Mouse (Mus musculus): Measurements from ENCODE around the gene Ror1. TPM values are rescaled to one million over a fixed set of nuclear protein-coding genes. Genes with fewer than 3 reads are reported as not detected.

The Ror1 gene
- total and polyA plus RNA-seq, 2 experiments from 2014 or later: 10.3 to 17.5 TPM

DNA sequence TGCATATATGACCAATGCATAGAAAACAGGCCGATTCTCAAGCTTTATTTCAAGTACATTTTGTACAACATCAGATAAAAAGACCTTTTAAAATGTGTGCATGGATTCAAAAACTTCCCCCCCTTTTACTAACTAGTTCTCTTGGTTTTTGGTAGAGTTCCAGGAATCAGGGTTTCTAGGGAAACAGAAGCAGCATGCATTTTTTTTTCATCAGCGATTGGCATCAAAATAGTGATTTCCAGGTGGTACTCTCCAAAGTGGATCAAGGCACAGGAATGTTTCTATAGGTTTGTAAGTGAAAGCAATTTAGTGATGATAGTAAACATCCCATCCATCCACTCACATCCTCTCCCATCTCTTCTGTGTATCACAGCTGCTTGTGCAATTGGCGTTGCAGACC, 98.5 kb downstream of the Ror1 start:
- TF ChIP-seq CTCF (IDR thresholded peaks at IDR 0.05; ENCODE audit: low read depth): no peak
- TF ChIP-seq EP300 (IDR thresholded peaks at IDR 0.05; ENCODE audit: low read depth): no peak
- ATAC-seq (ENCODE audit: insufficient read depth, low read depth): no peak

DNA sequence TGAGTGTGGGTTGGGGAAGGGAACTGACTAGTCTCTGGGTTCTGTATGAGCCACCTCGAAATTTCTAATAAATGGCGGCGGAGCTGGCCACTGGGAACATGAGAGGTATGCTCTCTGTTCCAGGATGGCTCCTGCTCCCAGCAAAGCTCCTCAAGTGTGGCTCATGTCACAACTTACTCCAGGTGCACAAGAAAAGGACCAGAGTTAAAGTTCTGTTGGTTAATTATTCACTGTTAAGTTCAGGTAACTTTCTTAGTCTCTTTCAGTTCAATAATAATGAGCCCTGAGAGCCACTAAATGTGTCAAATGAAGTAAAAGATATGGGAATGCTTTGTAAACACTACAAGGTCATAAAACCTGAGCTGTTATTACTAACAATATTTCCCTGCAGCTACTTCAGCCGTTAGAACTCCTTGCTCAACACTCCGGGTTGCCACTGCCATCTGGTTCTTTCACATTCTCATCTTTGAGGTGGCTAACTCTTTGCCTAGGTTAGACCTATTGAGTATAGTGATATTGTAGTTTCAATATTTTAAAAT, 100.7 kb downstream of the Ror1 start:
- no peak overlapping the region for H3K9ac ChIP-seq (replicated peaks; ENCODE audit: low read depth, low read length)
- WGBS: 86% methylated on average over 5 of the region's 5 CpGs
- H3K27ac ChIP-seq (ENCODE audit: low read depth): no peak overlapping the region
- H3K4me2 ChIP-seq (ENCODE audit: low read depth, low read length): no peak overlapping the region
- no peak for DNase-seq (ENCODE audit: low spot score)
- H3K4me3 ChIP-seq (ENCODE audit: low read depth, low read length): no peak overlapping the region
- ATAC-seq (ENCODE audit: insufficient read depth, low read depth): no peak
- TF ChIP-seq CTCF (IDR thresholded peaks at IDR 0.05; ENCODE audit: low read depth) (no peak), EP300 (IDR thresholded peaks at IDR 0.05; ENCODE audit: low read depth) (no peak)
- no peaks in the 10 kb centered on the region for H3K9me3 ChIP-seq (replicated peaks; ENCODE audit: control insufficient read depth, low read length)
- no peaks in the 10 kb centered on the region for H3K36me3 ChIP-seq (replicated peaks; ENCODE audit: control insufficient read depth, insufficient read depth, low read length)
- H3K4me1 ChIP-seq (ENCODE audit: control insufficient read depth, insufficient read depth): peaks cover 34% of the 10 kb centered on the region
- no peaks in the 10 kb centered on the region for H3K27me3 ChIP-seq (ENCODE audit: control insufficient read depth, insufficient read depth, low read length)

More for the DNA sequence above, 98.5 kb downstream of the Ror1 start:
- Histone ChIP-seq H3K4me2 (ENCODE audit: low read depth, low read length) (no peak overlapping the region), H3K4me3 (ENCODE audit: low read depth, low read length) (no peak overlapping the region), H3K9me3 (replicated peaks; ENCODE audit: control insufficient read depth, low read length) (no peaks in the 10 kb centered on the region), H3K36me3 (replicated peaks; ENCODE audit: control insufficient read depth, insufficient read depth, low read length) (no peaks in the 10 kb centered on the region), H3K27ac (ENCODE audit: low read depth) (no peak overlapping the region), H3K4me1 (ENCODE audit: control insufficient read depth, insufficient read depth) (peaks cover 33% of the 10 kb centered on the region), H3K27me3 (ENCODE audit: control insufficient read depth, insufficient read depth, low read length) (no peaks in the 10 kb centered on the region), H3K9ac (replicated peaks; ENCODE audit: low read depth, low read length) (no peak overlapping the region)
- 85% methylated on average over 3 of the region's 3 CpGs for WGBS
- no peak for DNase-seq (ENCODE audit: low spot score)

DNA sequence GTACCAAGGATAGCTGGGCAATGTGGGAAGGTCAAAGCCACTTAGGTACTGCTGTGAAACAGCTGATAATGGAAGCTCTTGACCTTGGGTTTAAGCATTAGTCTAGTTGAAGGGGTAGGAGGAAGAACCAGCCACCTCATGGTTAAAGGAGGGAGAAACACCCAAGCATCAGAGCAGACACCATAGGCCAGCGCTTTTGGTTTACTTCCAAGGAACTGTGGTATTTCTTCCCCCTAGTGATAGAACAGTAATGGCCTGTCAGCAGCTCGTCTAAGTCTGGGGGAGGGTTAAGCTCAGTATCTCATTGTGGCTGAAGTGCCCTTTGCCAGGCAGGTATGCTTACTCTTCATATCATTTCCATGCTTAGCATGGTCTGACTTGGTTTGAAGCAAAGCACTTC, 102.7 kb downstream of the Ror1 start:
- TF ChIP-seq EP300 (IDR thresholded peaks at IDR 0.05; ENCODE audit: low read depth) (no peak), CTCF (IDR thresholded peaks at IDR 0.05; ENCODE audit: low read depth) (no peak)
- H3K4me3 ChIP-seq (ENCODE audit: low read depth, low read length): no peak overlapping the region
- no peak overlapping the region for H3K9ac ChIP-seq (replicated peaks; ENCODE audit: low read depth, low read length)
- H3K27ac ChIP-seq (ENCODE audit: low read depth): no peak overlapping the region
- no peaks in the 10 kb centered on the region for H3K36me3 ChIP-seq (replicated peaks; ENCODE audit: control insufficient read depth, insufficient read depth, low read length)
- 13% methylated on average over 2 of the region's 2 CpGs for WGBS
- peak; percentile 33; the same call in 1 of the 2 replicates for ATAC-seq (ENCODE audit: insufficient read depth, low read depth)
- no peak overlapping the region for H3K4me2 ChIP-seq (ENCODE audit: low read depth, low read length)
- no peaks in the 10 kb centered on the region for H3K9me3 ChIP-seq (replicated peaks; ENCODE audit: control insufficient read depth, low read length)
- H3K4me1 ChIP-seq (ENCODE audit: control insufficient read depth, insufficient read depth): peaks cover 31% of the 10 kb centered on the region
- H3K27me3 ChIP-seq (ENCODE audit: control insufficient read depth, insufficient read depth, low read length): no peaks in the 10 kb centered on the region
- peak; percentile 50 for DNase-seq (ENCODE audit: low spot score)

DNA sequence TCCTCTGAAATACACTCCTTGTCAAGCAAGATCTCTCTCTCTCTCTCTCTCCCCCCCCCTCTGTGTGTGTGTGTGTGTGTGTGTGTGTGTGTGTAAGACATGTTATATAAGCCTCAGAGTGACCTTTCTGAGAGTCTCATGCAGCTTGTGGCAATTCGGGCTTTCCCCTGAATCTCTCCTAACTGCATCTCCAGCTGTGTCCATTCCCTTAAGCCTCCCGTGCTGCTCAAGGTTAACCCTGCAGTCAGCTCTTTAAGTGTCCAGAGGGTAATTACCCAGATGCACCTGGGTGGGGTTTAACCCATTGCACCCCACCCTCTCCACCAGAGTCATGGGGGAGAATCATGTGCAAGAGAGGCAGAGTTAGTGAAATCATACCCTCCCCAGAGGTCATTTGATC, 105.7 kb downstream of the Ror1 start:
- no peak for DNase-seq (ENCODE audit: low spot score)
- Histone ChIP-seq H3K27ac (ENCODE audit: low read depth) (no peak overlapping the region), H3K9me3 (replicated peaks; ENCODE audit: control insufficient read depth, low read length) (no peaks in the 10 kb centered on the region), H3K4me2 (ENCODE audit: low read depth, low read length) (no peak overlapping the region), H3K4me1 (ENCODE audit: control insufficient read depth, insufficient read depth) (peaks cover 31% of the 10 kb centered on the region), H3K36me3 (replicated peaks; ENCODE audit: control insufficient read depth, insufficient read depth, low read length) (no peaks in the 10 kb centered on the region), H3K4me3 (ENCODE audit: low read depth, low read length) (no peak overlapping the region), H3K9ac (replicated peaks; ENCODE audit: low read depth, low read length) (no peak overlapping the region), H3K27me3 (ENCODE audit: control insufficient read depth, insufficient read depth, low read length) (no peaks in the 10 kb centered on the region)
- TF ChIP-seq EP300 (IDR thresholded peaks at IDR 0.05; ENCODE audit: low read depth): no peak
- no peak for TF ChIP-seq CTCF (IDR thresholded peaks at IDR 0.05; ENCODE audit: low read depth)
- no peak for ATAC-seq (ENCODE audit: insufficient read depth, low read depth)
- WGBS: 66% methylated on average over 2 of the region's 2 CpGs

DNA sequence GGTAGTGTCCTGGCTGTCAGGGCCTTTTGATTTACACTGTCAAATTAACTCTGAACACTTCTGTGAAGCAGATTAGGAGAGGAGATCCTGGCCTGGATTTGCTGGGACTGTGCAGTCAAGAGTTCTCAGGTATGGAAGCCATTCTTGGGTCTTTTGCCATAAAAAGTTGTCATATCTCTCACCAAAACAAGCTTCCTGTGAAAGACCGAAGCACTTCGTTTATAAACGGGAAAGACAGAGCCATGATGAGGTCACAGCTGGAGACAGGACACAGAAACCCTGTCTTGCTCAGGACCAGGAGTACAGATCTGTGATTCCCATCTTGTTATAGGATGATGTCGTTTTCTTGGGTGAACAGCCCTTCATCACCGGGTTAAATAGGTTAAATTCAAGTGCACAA, 107.5 kb downstream of the Ror1 start:
- peaks cover 21% of the 10 kb centered on the region for H3K4me1 ChIP-seq (ENCODE audit: control insufficient read depth, insufficient read depth)
- ATAC-seq (ENCODE audit: insufficient read depth, low read depth): no peak
- TF ChIP-seq EP300 (IDR thresholded peaks at IDR 0.05; ENCODE audit: low read depth) (no peak), CTCF (IDR thresholded peaks at IDR 0.05; ENCODE audit: low read depth) (no peak)
- H3K9ac ChIP-seq (replicated peaks; ENCODE audit: low read depth, low read length): no peak overlapping the region
- DNase-seq (ENCODE audit: low spot score): no peak
- H3K27me3 ChIP-seq (ENCODE audit: control insufficient read depth, insufficient read depth, low read length): no peaks in the 10 kb centered on the region
- no peak overlapping the region for H3K27ac ChIP-seq (ENCODE audit: low read depth)
- H3K4me3 ChIP-seq (ENCODE audit: low read depth, low read length): no peak overlapping the region
- H3K9me3 ChIP-seq (replicated peaks; ENCODE audit: control insufficient read depth, low read length): no peaks in the 10 kb centered on the region
- no peak overlapping the region for H3K4me2 ChIP-seq (ENCODE audit: low read depth, low read length)
- 57% methylated on average over 5 of the region's 5 CpGs for WGBS
- no peaks in the 10 kb centered on the region for H3K36me3 ChIP-seq (replicated peaks; ENCODE audit: control insufficient read depth, insufficient read depth, low read length)

DNA sequence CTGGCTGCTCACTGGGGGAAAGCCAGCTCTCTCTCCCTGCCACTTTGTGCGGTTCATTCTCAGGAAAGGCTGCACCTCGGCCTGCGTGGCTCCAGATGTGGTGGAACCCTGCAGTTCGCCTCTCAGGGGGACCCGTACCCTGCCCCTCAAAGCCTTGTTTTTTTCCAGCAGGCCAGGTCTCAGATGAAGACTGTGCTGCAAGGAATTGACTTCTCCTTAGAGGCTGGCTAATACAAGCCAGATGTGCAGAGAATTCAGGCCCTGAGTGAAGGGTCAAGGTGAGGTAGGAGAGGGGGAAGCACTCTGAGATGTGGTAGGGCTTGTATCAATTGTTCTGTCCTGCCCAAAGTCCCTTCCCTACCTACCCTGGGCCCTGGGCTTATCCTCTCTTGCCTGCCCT, 108.1 kb downstream of the Ror1 start:
- 82% methylated on average over 5 of the region's 5 CpGs for WGBS
- H3K27ac ChIP-seq (ENCODE audit: low read depth): no peak overlapping the region

More for the DNA sequence above, 108.1 kb downstream of the Ror1 start:
- no peak for TF ChIP-seq CTCF (IDR thresholded peaks at IDR 0.05; ENCODE audit: low read depth)
- ATAC-seq (ENCODE audit: insufficient read depth, low read depth) (no peak), DNase-seq (ENCODE audit: low spot score) (no peak)
- H3K4me3 ChIP-seq (ENCODE audit: low read depth, low read length): no peak overlapping the region
- H3K36me3 ChIP-seq (replicated peaks; ENCODE audit: control insufficient read depth, insufficient read depth, low read length): no peaks in the 10 kb centered on the region
- peaks cover 20% of the 10 kb centered on the region for H3K4me1 ChIP-seq (ENCODE audit: control insufficient read depth, insufficient read depth)
- H3K27me3 ChIP-seq (ENCODE audit: control insufficient read depth, insufficient read depth, low read length): no peaks in the 10 kb centered on the region
- no peak overlapping the region for H3K9ac ChIP-seq (replicated peaks; ENCODE audit: low read depth, low read length)
- no peak overlapping the region for H3K4me2 ChIP-seq (ENCODE audit: low read depth, low read length)
- no peaks in the 10 kb centered on the region for H3K9me3 ChIP-seq (replicated peaks; ENCODE audit: control insufficient read depth, low read length)
